Mouse (Mus musculus) MEL (cell line): ENCODE results near the gene Fbxl5. TPM values are rescaled to one million over a fixed set of nuclear protein-coding genes. Genes with fewer than 3 reads are reported as not detected.

Experiments used
- DNase-seq: peaks from one replicate; pipeline ENCODE4 v3.0.0; 2011; ENCODE audit warnings: low read depth, low spot score
- H3K27ac ChIP-seq: 2 replicates; pipeline ENCODE4 v1.5.1; 2012; ENCODE audit warnings: low read depth, mild to moderate bottlenecking, control low read depth, low read length, moderate library complexity; ENCODE audit not compliant: control insufficient read depth
- H3K27me3 ChIP-seq, 2 experiments: fragments of 150-350 bp in 1 of 2; sonication (generic) in 1 of 2; 2 replicates each; pipeline ENCODE4 v1.6.1; 2012; ENCODE audit warnings: low read length in 2 of 2, mild to moderate bottlenecking in 2 of 2, improper control_type of control experiment in 1 of 2, moderate library complexity in 1 of 2; ENCODE audit not compliant: insufficient read depth in 2 of 2, control insufficient read depth in 1 of 2
- H3K36me3 ChIP-seq, 2 experiments: 2 replicates each; pipeline ENCODE4 v1.6.1; 2012 to 2014; ENCODE audit warnings: low read length in 2 of 2, improper control_type of control experiment in 1 of 2, inconsistent platforms in 1 of 2, mild to moderate bottlenecking in 1 of 2; ENCODE audit not compliant: insufficient read depth in 2 of 2, control insufficient read depth in 1 of 2
- H3K4me1 ChIP-seq, 2 experiments: fragments of 150-350 bp in 1 of 2; sonication (generic) in 1 of 2; 2 replicates each; pipeline ENCODE4 v1.6.1; 2012; ENCODE audit warnings: low read length in 2 of 2, improper control_type of control experiment in 1 of 2, mild to moderate bottlenecking in 1 of 2; ENCODE audit not compliant: insufficient read depth in 2 of 2, control insufficient read depth in 1 of 2
- H3K4me3 ChIP-seq, 2 experiments: fragments of 150-350 bp in 1 of 2; sonication (generic) in 1 of 2; 2 replicates each; pipeline ENCODE4 v1.5.1; 2012; ENCODE audit warnings: low read depth in 2 of 2, low read length in 2 of 2, mild to moderate bottlenecking in 2 of 2, moderate library complexity in 2 of 2, control low read depth in 1 of 2, improper control_type of control experiment in 1 of 2; ENCODE audit not compliant: control insufficient read depth in 1 of 2, insufficient read depth in 1 of 2
- H3K79me2 ChIP-seq: 2 replicates; pipeline ENCODE4 v1.6.1; 2012; ENCODE audit warnings: mild to moderate bottlenecking, low read length, moderate library complexity; ENCODE audit not compliant: control insufficient read depth, poor library complexity, insufficient read depth
- H3K9ac ChIP-seq: 2 replicates; pipeline ENCODE4 v1.6.1; 2012; ENCODE audit warnings: low read depth, mild to moderate bottlenecking, control low read depth, low read length, moderate library complexity; ENCODE audit not compliant: control insufficient read depth, poor library complexity, severe bottlenecking
- H3K9me3 ChIP-seq: fragments of 150-350 bp; sonication (generic); replicated peaks from 2 replicates; pipeline ENCODE4 v1.6.1; 2012; ENCODE audit warnings: mild to moderate bottlenecking, low read length, improper control_type of control experiment, moderate library complexity; ENCODE audit not compliant: insufficient read depth
- BHLHE40 ChIP-seq: IDR thresholded peaks from 2 replicates; pipeline ENCODE4 v1.6.1; 2012; ENCODE audit warnings: low read depth, mild to moderate bottlenecking, inconsistent platforms, low read length, improper control_type of control experiment, borderline replicate concordance
- CHD2 ChIP-seq: IDR thresholded peaks from 2 replicates; pipeline ENCODE4 v1.6.1; 2011; ENCODE audit warnings: low read length, improper control_type of control experiment
- CTCF ChIP-seq, 3 experiments: IDR thresholded peaks in 2 of 3; conservative IDR thresholded peaks in 1 of 3; 2 replicates each; pipeline ENCODE4 v1.5.1; 2011 to 2012; ENCODE audit warnings: low read length in 3 of 3, low read depth in 2 of 3, mild to moderate bottlenecking in 2 of 3, improper control_type of control experiment in 1 of 3, inconsistent platforms in 1 of 3, mixed read lengths in 1 of 3, moderate library complexity in 1 of 3; ENCODE audit not compliant: control insufficient read depth in 1 of 3, insufficient read depth in 1 of 3, poor library complexity in 1 of 3, severe bottlenecking in 1 of 3
- ELF1 ChIP-seq: IDR thresholded peaks from 2 replicates; pipeline ENCODE4 v1.6.1; 2014; ENCODE audit warnings: low read depth, mild to moderate bottlenecking, inconsistent platforms, low read length, improper control_type of control experiment, moderate library complexity
- ETS1 ChIP-seq: IDR thresholded peaks from 2 replicates; pipeline ENCODE4 v1.6.1; 2012; ENCODE audit warnings: low read depth, mild to moderate bottlenecking, inconsistent platforms, low read length, improper control_type of control experiment, moderate library complexity
- GABPA ChIP-seq: IDR thresholded peaks from 2 replicates; pipeline ENCODE4 v1.6.1; 2012; ENCODE audit warnings: low read depth, mild to moderate bottlenecking, inconsistent platforms, low read length, improper control_type of control experiment, moderate library complexity
- GATA1 ChIP-seq: IDR thresholded peaks from 2 replicates; pipeline ENCODE4 v1.6.1; 2011; ENCODE audit warnings: low read depth, low read length, improper control_type of control experiment
- MAFK ChIP-seq: IDR thresholded peaks from 2 replicates; pipeline ENCODE4 v1.6.1; 2011; ENCODE audit warnings: low read depth, mild to moderate bottlenecking, low read length, improper control_type of control experiment, borderline replicate concordance
- MAZ ChIP-seq: IDR thresholded peaks from 2 replicates; pipeline ENCODE4 v1.6.1; 2012; ENCODE audit warnings: low read depth, mild to moderate bottlenecking, inconsistent platforms, low read length, improper control_type of control experiment
- MEF2A ChIP-seq: IDR thresholded peaks from 2 replicates; pipeline ENCODE4 v1.6.1; 2014; ENCODE audit warnings: low read depth, mild to moderate bottlenecking, inconsistent platforms, low read length, improper control_type of control experiment; ENCODE audit not compliant: poor library complexity, insufficient replicate concordance, severe bottlenecking; ENCODE audit errors: extremely low read depth
- MXI1 ChIP-seq: IDR thresholded peaks from 2 replicates; pipeline ENCODE4 v1.6.1; 2011; ENCODE audit warnings: mild to moderate bottlenecking, low read depth, low read length, improper control_type of control experiment
- MYB ChIP-seq: IDR thresholded peaks from 2 replicates; pipeline ENCODE4 v1.6.1; 2011; ENCODE audit warnings: mild to moderate bottlenecking, low read depth, low read length, improper control_type of control experiment
- NRF1 ChIP-seq: IDR thresholded peaks from 2 replicates; pipeline ENCODE4 v1.6.1; 2014; ENCODE audit warnings: low read depth, mild to moderate bottlenecking, inconsistent platforms, low read length, improper control_type of control experiment, moderate library complexity; ENCODE audit not compliant: poor library complexity, insufficient read depth, severe bottlenecking
- POLR2A ChIP-seq, 2 experiments: IDR thresholded peaks; 2 replicates each; pipeline ENCODE4 v1.6.1; 2011 to 2012; ENCODE audit warnings: low read length in 2 of 2, mild to moderate bottlenecking in 2 of 2, control low read depth in 1 of 2, improper control_type of control experiment in 1 of 2, low read depth in 1 of 2, moderate library complexity in 1 of 2; ENCODE audit not compliant: control insufficient read depth in 1 of 2, insufficient read depth in 1 of 2, poor library complexity in 1 of 2
- POLR2AphosphoS2 ChIP-seq: IDR thresholded peaks from 2 replicates; pipeline ENCODE4 v1.6.1; 2011; ENCODE audit warnings: low read length, improper control_type of control experiment
- SMC3 ChIP-seq: IDR thresholded peaks from 2 replicates; pipeline ENCODE4 v1.6.1; 2011; ENCODE audit warnings: low read depth, low read length, improper control_type of control experiment
- TAL1 ChIP-seq: IDR thresholded peaks from 2 replicates; pipeline ENCODE4 v1.6.1; 2012; ENCODE audit warnings: mild to moderate bottlenecking, inconsistent platforms, low read length, moderate library complexity, mixed read lengths
- TCF12 ChIP-seq: IDR thresholded peaks from 2 replicates; pipeline ENCODE4 v1.6.1; 2014; ENCODE audit warnings: low read depth, mild to moderate bottlenecking, inconsistent platforms, low read length, improper control_type of control experiment, moderate library complexity
- UBTF ChIP-seq: IDR thresholded peaks from 2 replicates; pipeline ENCODE4 v1.6.1; 2012; ENCODE audit warnings: low read depth, mild to moderate bottlenecking, inconsistent platforms, low read length, improper control_type of control experiment, moderate library complexity, borderline replicate concordance; ENCODE audit not compliant: insufficient read depth
- USF1 ChIP-seq: IDR thresholded peaks from 2 replicates; pipeline ENCODE4 v1.6.1; 2014; ENCODE audit warnings: low read depth, mild to moderate bottlenecking, inconsistent platforms, low read length, improper control_type of control experiment, moderate library complexity
- USF2 ChIP-seq, 2 experiments: IDR thresholded peaks; 2 replicates each; pipeline ENCODE4 v1.6.1; 2011 to 2012; ENCODE audit warnings: improper control_type of control experiment in 2 of 2, low read length in 2 of 2, borderline replicate concordance in 1 of 2, inconsistent platforms in 1 of 2, low read depth in 1 of 2, mild to moderate bottlenecking in 1 of 2; ENCODE audit not compliant: insufficient read depth in 1 of 2
- ZKSCAN1 ChIP-seq: IDR thresholded peaks from 2 replicates; pipeline ENCODE4 v1.6.1; 2012; ENCODE audit warnings: low read depth, mild to moderate bottlenecking, inconsistent platforms, low read length, improper control_type of control experiment, moderate library complexity
- ZMIZ1 ChIP-seq: IDR thresholded peaks from 2 replicates; pipeline ENCODE4 v1.6.1; 2012; ENCODE audit warnings: low read depth, mild to moderate bottlenecking, inconsistent platforms, low read length, improper control_type of control experiment, moderate library complexity
- polyA plus RNA-seq, 2 experiments: library from polyadenylated mRNA; stranded (reverse) in 1 of 2; unstranded in 1 of 2; fragments of >175 nt in 1 of 2; fragments of >200 nt in 1 of 2; gene quantifications; 2 replicates each; pipeline versions ENCODE4 v1.2.1 to v1.2.4; 2012; ENCODE audit warnings: low replicate concordance in 2 of 2, low read depth in 1 of 2; ENCODE audit not compliant: insufficient read length in 2 of 2, insufficient read depth in 1 of 2, missing spikeins in 1 of 2
- total RNA-seq: library from RNA; depleted of rRNA; stranded (reverse); fragments of 300-350 nt; gene quantifications from 2 replicates; pipeline ENCODE4 v1.2.3, GENCODE M21; 2012; rRNA removed

Fbxl5 gene
- total RNA-seq (25.7 and 29.4 TPM in 2 replicates), polyA plus RNA-seq (10 to 100 TPM in 1 of 2 experiments, not detected in 1; 22.8 TPM)

DNA sequence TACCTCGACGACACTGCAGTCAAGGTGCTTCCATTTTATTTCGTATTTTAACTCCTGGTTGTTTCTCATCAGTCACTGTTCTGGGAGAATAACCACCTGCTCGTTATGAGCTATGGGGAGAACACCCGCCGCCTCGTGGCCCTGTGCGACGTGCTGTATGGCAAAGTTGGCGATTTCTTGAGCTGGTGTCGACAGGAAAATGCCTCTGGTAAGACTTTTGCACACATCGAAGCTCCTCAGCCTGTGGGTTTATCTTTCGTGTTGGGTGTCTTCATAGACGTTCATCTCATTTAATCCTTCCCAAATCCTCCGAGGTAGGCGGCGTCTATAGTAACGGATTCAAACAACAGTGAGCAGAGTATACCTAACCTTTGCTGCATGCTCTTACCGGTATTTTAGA, at the start of gene Fbxl5:
TSS of gene Fbxl5 (minus strand) at position 101 of the 400 bp plus-strand sequence.
- H3K4me1 ChIP-seq: no peaks in the 10 kb centered on the region
- no peak within 1 kb of the TSS for H3K4me3 ChIP-seq
- no peak for DNase-seq

DNA sequence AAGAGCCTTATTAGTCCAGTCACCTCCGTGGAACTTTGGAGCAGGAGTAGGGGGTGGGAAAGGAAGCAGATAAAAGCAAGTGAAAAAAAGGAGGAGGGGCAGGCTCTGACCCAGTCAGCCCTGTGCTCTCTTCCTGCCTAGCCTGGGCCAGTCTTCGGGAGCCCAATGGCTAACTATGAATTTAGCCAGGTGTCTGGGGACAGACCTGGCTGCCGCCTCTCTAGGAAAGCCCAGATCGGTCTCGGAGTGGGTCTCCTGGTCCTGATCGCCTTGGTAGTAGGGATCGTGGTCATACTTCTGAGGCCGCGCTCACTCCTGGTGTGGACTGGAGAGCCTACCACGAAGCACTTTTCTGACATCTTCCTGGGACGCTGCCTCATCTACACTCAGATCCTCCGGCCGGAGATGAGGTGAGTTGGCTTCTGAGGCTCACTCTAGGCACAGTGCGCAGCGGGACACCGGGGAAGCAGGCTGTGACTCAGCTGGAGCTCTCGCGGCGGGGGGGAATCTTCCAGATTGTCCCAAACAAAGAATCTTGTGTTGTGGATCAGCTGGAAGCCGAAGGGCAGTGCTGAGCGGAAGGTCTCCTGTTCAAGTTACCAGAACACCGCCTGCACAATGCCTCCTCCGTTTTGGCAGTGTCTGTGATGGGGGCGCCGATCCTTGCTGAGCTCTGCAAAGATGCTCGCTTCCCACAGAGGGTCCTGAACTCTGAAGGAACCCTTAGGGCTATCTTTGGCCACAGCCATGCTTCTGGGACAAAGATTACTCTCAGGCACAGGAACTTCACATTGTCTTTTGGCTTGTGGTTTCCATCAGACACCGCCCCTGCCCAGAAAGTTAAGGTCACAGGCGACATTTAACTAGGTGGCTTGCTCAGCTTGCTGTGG, 47.5 kb upstream of the Fbxl5 start:
- no peak overlapping the region for H3K4me3 ChIP-seq
- H3K27me3 ChIP-seq: no peaks in the 10 kb centered on the region
- no peak overlapping the region for H3K27ac ChIP-seq
- no peaks in the 10 kb centered on the region for H3K9me3 ChIP-seq
- no peak overlapping the region for H3K9ac ChIP-seq
- no peaks in the 10 kb centered on the region; a peak in 1 of 4 replicates for H3K4me1 ChIP-seq
- no peaks in the 10 kb centered on the region for H3K79me2 ChIP-seq
- TF ChIP-seq MXI1 (no peak), ZKSCAN1 (no peak), ZMIZ1 (no peak), MAFK (no peak), SMC3 (no peak), NRF1 (no peak), POLR2A (IDR thresholded peaks at IDR 0.05; ENCODE audit: control insufficient read depth in 1 of 2, insufficient read depth in 1 of 2, low read depth in 1 of 2, low read length in 2 of 2, poor library complexity in 1 of 2) (no peak), BHLHE40 (no peak)
- DNase-seq: no peak
- no peaks in the 10 kb centered on the region for H3K36me3 ChIP-seq

More for the DNA sequence above, at the start of gene Fbxl5:
- Histone ChIP-seq H3K9ac (no peak within 1 kb of the TSS), H3K27me3 (peaks cover 0 to 9% of the 10 kb centered on the region in 2 experiments; a peak in 1 of 4 replicates), H3K79me2 (no peaks in the 10 kb centered on the region), H3K9me3 (no peaks in the 10 kb centered on the region), H3K27ac (no peak within 1 kb of the TSS), H3K36me3 (no peaks in the 10 kb centered on the region)
- no peak for TF ChIP-seq ZKSCAN1
- no peak for TF ChIP-seq GABPA
- TF ChIP-seq ETS1: no peak
- TF ChIP-seq UBTF: no peak
- TF ChIP-seq USF1: no peak
- no peak for TF ChIP-seq TAL1
- TF ChIP-seq MXI1: no peak
- TF ChIP-seq GATA1: no peak
- no peak for TF ChIP-seq MYB
- TF ChIP-seq ELF1: no peak
- no peak for TF ChIP-seq TCF12
- TF ChIP-seq ZMIZ1: no peak
- TF ChIP-seq CTCF (IDR thresholded peaks at IDR 0.05 in 2 of 3, conservative IDR thresholded peaks at IDR 0.05 in 1 of 3; ENCODE audit: control insufficient read depth in 1 of 3, insufficient read depth in 1 of 3, low read depth in 2 of 3, low read length in 3 of 3, poor library complexity in 1 of 3, severe bottlenecking in 1 of 3): no peak
- no peak for TF ChIP-seq USF2 (IDR thresholded peaks at IDR 0.05; ENCODE audit: borderline replicate concordance in 1 of 2, insufficient read depth in 1 of 2, low read depth in 1 of 2, low read length in 2 of 2)
- no peak for TF ChIP-seq CHD2
- TF ChIP-seq BHLHE40: no peak
- no peak for TF ChIP-seq MEF2A
- TF ChIP-seq MAZ: no peak
- no peak for TF ChIP-seq NRF1
- TF ChIP-seq POLR2AphosphoS2: no peak
